Mouse (Mus musculus): Measurements from ENCODE around the gene Mapkap1. TPM values are rescaled to one million over a fixed set of nuclear protein-coding genes. Genes with fewer than 3 reads are reported as not detected.

Gene Mapkap1
- polyA plus RNA-seq, 1 experiment from 2014 or later = 93.3 TPM

DNA sequence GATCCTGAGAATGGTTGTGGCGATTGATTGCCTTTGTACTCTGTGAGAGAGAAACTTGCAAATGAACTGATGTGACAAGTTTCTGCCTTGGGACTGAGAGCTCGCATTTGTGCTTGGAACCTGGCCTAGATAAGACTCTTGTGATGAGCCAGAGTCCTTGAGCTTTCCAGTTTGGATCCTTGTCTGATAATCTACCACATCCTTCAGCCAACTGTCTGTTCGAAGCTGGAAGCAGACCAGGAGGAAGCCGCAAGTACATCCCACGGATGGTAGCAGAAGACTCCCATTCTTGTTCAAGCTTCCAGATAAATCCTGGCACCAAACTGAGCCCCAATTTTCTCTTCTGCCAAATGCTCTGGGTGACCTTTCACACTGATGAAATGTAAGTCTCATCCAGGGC lies 162.6 kb downstream of the Mapkap1 start:
- Histone ChIP-seq H3K9me3 (ENCODE audit: low read depth, low read length) (no peaks in the 10 kb centered on the region), H3K4me2 (no peak overlapping the region), H3K4me1 (ENCODE audit: insufficient read depth) (peaks cover 11% of the 10 kb centered on the region), H3K36me3 (ENCODE audit: insufficient read depth) (no peaks in the 10 kb centered on the region), H3K9ac (no peak overlapping the region), H3K27me3 (ENCODE audit: insufficient read depth, low read length) (no peaks in the 10 kb centered on the region), H3K27ac (ENCODE audit: low read depth) (no peak overlapping the region), H3K4me3 (ENCODE audit: low read depth, low read length) (no peak overlapping the region)
- no peak for TF ChIP-seq CTCF (IDR thresholded peaks at IDR 0.05; ENCODE audit: low read depth)
- WGBS = 65% methylated on average over 5 of the region's 5 CpGs
- no peak for ATAC-seq (ENCODE audit: insufficient read depth)
- no peak for DNase-seq

DNA sequence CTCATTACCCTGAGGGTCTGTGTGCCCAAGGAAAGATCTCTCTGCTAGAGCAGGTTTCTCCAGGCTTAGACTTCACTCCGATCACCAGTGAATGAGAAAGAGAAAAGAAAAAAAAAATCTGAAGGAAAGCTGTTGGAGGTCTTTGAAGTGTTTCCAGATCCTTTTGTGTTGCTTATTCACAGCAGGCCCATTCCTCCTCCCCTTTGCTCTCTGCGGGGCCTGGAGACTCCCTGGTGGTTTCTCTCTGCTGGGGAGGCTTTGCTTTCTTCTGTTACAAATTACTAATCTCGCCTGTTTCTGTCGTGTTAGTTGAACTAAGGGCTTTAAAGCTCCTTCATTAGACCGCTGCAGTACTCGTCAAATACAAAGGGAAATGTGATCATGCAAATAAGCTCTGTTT lies 163.8 kb downstream of the Mapkap1 start:
- DNase-seq = peak; percentile 58
- Histone ChIP-seq H3K4me1 (ENCODE audit: insufficient read depth) (peaks cover 11% of the 10 kb centered on the region), H3K9ac (no peak overlapping the region), H3K9me3 (ENCODE audit: low read depth, low read length) (no peaks in the 10 kb centered on the region), H3K27ac (ENCODE audit: low read depth) (no peak overlapping the region), H3K36me3 (ENCODE audit: insufficient read depth) (no peaks in the 10 kb centered on the region), H3K4me2 (no peak overlapping the region), H3K4me3 (ENCODE audit: low read depth, low read length) (no peak overlapping the region), H3K27me3 (ENCODE audit: insufficient read depth, low read length) (no peaks in the 10 kb centered on the region)
- WGBS = 30% methylated on average over 6 of the region's 6 CpGs
- ATAC-seq (ENCODE audit: insufficient read depth) = no peak
- TF ChIP-seq CTCF (IDR thresholded peaks at IDR 0.05; ENCODE audit: low read depth) = no peak

DNA sequence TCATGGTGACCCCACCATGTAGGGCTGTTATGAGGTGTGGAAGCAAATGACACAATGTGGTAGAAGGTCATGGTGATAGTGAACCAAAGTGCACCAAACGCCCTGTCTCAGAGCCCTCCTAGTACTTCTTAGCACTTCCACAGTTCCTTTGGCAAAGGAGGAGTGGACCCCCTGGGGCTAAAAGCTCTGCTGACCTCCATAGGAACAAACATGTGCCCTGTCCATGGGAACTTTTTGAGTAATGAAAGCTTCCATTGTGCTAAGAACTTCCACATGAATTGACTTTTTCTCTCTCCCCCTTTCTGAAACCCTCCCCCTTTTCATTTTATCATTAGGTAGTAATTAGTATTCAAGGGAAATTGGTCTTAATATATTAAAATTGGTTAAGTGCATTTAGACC lies 164.5 kb downstream of the Mapkap1 start:
- Histone ChIP-seq H3K4me1 (ENCODE audit: insufficient read depth) (peaks cover 11% of the 10 kb centered on the region), H3K9me3 (ENCODE audit: low read depth, low read length) (no peaks in the 10 kb centered on the region), H3K4me3 (ENCODE audit: low read depth, low read length) (no peak overlapping the region), H3K9ac (no peak overlapping the region), H3K4me2 (no peak overlapping the region), H3K36me3 (ENCODE audit: insufficient read depth) (no peaks in the 10 kb centered on the region), H3K27ac (ENCODE audit: low read depth) (no peak overlapping the region), H3K27me3 (ENCODE audit: insufficient read depth, low read length) (no peaks in the 10 kb centered on the region)
- 36% methylated on average over 1 of the region's 1 CpGs for WGBS
- DNase-seq (no peak), ATAC-seq (ENCODE audit: insufficient read depth) (no peak)
- TF ChIP-seq CTCF (IDR thresholded peaks at IDR 0.05; ENCODE audit: low read depth) = no peak

DNA sequence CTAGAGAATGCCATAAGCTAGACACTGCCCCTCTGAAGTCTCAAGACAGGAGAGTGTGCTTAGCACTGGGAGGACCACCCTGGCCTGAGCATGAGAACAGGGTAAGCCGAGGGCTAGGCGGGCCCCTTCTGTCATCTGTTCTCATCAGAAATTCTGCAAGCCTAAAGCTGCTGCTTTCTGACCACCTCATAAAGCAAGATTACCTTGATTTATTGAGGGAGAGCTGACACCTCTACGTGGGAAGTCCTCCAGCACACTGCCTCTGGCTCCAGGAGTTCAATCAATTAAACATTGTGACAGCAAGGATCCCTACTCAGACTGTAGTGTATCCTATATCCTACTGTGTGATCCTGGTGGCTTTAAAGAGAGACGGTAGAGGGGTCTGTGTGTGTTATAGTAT lies 166.5 kb downstream of the Mapkap1 start:
- Histone ChIP-seq H3K9ac (no peak overlapping the region), H3K27ac (ENCODE audit: low read depth) (no peak overlapping the region), H3K4me1 (ENCODE audit: insufficient read depth) (peaks cover 11% of the 10 kb centered on the region), H3K4me2 (no peak overlapping the region), H3K4me3 (ENCODE audit: low read depth, low read length) (no peak overlapping the region), H3K9me3 (ENCODE audit: low read depth, low read length) (no peaks in the 10 kb centered on the region), H3K36me3 (ENCODE audit: insufficient read depth) (no peaks in the 10 kb centered on the region), H3K27me3 (ENCODE audit: insufficient read depth, low read length) (no peaks in the 10 kb centered on the region)
- ATAC-seq (ENCODE audit: insufficient read depth) (no peak), DNase-seq (no peak)
- no peak for TF ChIP-seq CTCF (IDR thresholded peaks at IDR 0.05; ENCODE audit: low read depth)
- 22% methylated on average over 4 of the region's 4 CpGs for WGBS

- WGBS = 67% methylated on average over 8 of the region's 8 CpGs
- ATAC-seq (ENCODE audit: insufficient read depth) = no peak
- Histone ChIP-seq H3K9ac (no peak overlapping the region), H3K4me2 (no peak overlapping the region), H3K9me3 (ENCODE audit: low read depth, low read length) (no peaks in the 10 kb centered on the region), H3K4me1 (ENCODE audit: insufficient read depth) (peaks cover 9% of the 10 kb centered on the region; the same call in 1 of the 2 replicates), H3K4me3 (ENCODE audit: low read depth, low read length) (no peak overlapping the region), H3K27ac (ENCODE audit: low read depth) (no peak overlapping the region), H3K27me3 (ENCODE audit: insufficient read depth, low read length) (no peaks in the 10 kb centered on the region), H3K36me3 (ENCODE audit: insufficient read depth) (peaks cover 11% of the 10 kb centered on the region; the same call in 1 of the 2 replicates)
- DNase-seq = peak; percentile 27
- TF ChIP-seq CTCF (IDR thresholded peaks at IDR 0.05; ENCODE audit: low read depth) = no peak
These were observed 182.0 kb downstream of the Mapkap1 start for GRCm38 (mm10) chr2:34588546-34588945.

- 35% methylated on average over 16 of the region's 16 CpGs for WGBS
These were observed 185.3 kb downstream of the Mapkap1 start for GRCm38 (mm10) chr2:34591721-34592360.

DNA sequence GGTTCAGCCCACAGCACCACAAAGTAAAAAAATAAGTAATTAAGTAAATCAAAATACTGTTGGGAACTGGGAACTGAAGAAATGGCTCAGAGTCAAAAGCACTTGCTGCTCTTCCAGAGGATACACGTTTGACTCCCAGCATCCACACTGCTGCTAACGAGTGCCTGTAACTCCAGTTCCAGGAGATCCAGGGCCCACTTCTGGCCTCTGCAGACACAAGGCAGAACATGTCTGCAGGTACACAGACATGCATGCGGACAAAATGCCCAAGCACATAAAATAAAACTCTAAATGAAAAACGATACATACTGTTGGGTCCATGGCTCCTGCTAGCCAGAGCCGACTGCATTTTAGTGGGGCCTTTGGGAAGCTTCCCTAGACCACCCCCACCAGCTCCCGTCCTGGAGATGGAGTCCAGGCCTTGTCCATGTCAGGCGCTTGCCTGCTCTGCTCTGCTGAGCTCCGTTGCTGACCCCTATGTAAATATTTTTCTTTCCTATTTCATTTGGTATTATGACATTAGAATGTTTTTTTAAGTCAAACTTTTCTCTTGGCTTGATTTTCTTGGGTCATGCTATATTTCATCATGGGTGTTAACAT lies 185.9 kb downstream of the Mapkap1 start:
- Histone ChIP-seq H3K4me1 (ENCODE audit: insufficient read depth) (peaks cover 9% of the 10 kb centered on the region; the same call in 1 of the 2 replicates), H3K4me3 (ENCODE audit: low read depth, low read length) (no peak overlapping the region), H3K36me3 (ENCODE audit: insufficient read depth) (no peaks in the 10 kb centered on the region), H3K9ac (no peak overlapping the region), H3K27ac (ENCODE audit: low read depth) (peak overlapping the region; percentile 65; the same call in 1 of the 2 replicates), H3K27me3 (ENCODE audit: insufficient read depth, low read length) (no peaks in the 10 kb centered on the region), H3K4me2 (no peak overlapping the region), H3K9me3 (ENCODE audit: low read depth, low read length) (no peaks in the 10 kb centered on the region)
- 43% methylated on average over 8 of the region's 8 CpGs for WGBS
- DNase-seq (no peak), ATAC-seq (ENCODE audit: insufficient read depth) (no peak)
- no peak for TF ChIP-seq CTCF (IDR thresholded peaks at IDR 0.05; ENCODE audit: low read depth)

More at GRCm38 (mm10) chr2:34591721-34592360, 185.3 kb downstream of the Mapkap1 start:
- Histone ChIP-seq H3K4me2 (no peak overlapping the region), H3K4me3 (ENCODE audit: low read depth, low read length) (no peak overlapping the region), H3K36me3 (ENCODE audit: insufficient read depth) (no peaks in the 10 kb centered on the region), H3K9ac (no peak overlapping the region), H3K9me3 (ENCODE audit: low read depth, low read length) (no peaks in the 10 kb centered on the region), H3K27ac (ENCODE audit: low read depth) (peak overlapping the region; percentile 65; the same call in 1 of the 2 replicates), H3K27me3 (ENCODE audit: insufficient read depth, low read length) (no peaks in the 10 kb centered on the region), H3K4me1 (ENCODE audit: insufficient read depth) (peaks cover 9% of the 10 kb centered on the region; the same call in 1 of the 2 replicates)
- ATAC-seq (ENCODE audit: insufficient read depth) (peak; percentile 69), DNase-seq (peak; percentile 80)
- no peak for TF ChIP-seq CTCF (IDR thresholded peaks at IDR 0.05; ENCODE audit: low read depth)

All from lung, embryonic 14.5 days (tissue).